Mouse (Mus musculus) embryonic facial prominence, embryonic 11.5 days (tissue): ENCODE measurements around the gene Gtf3c5. TPM values are rescaled to one million over a fixed set of nuclear protein-coding genes. Genes with fewer than 3 reads are reported as not detected.
A peak's percentile ranks its signal among the peaks of the same experiment; 100 is the strongest.

Experiments used
- ATAC-seq: fragments of 200-750 bp; cut with Nextera tagmentation; replicated peaks from 2 replicates; pipeline ENCODE4 v1.8.0; 2017; ENCODE audit warnings: low read depth; ENCODE audit not compliant: insufficient number of reproducible peaks, low FRiP score, low TSS enrichment
- DNase-seq: peaks from one replicate; pipeline ENCODE4 v3.0.0-alpha.2; 2015; ENCODE audit warnings: low spot score
- H3K27ac ChIP-seq: fragments of 300-500 bp; sonication (generic); replicated peaks from 2 replicates; pipeline ENCODE4 v1.5.1; 2014; ENCODE audit warnings: mild to moderate bottlenecking, low read depth, low read length, control low read depth
- H3K27me3 ChIP-seq: fragments of 300-500 bp; sonication (generic); 2 replicates; pipeline ENCODE4 v1.6.1; 2014; ENCODE audit warnings: mild to moderate bottlenecking, low read length, moderate library complexity, mixed read lengths; ENCODE audit not compliant: control insufficient read depth, insufficient read depth
- H3K36me3 ChIP-seq: fragments of 300-500 bp; sonication (generic); replicated peaks from 2 replicates; pipeline ENCODE4 v1.6.1; 2014; ENCODE audit warnings: low read depth, mild to moderate bottlenecking, low read length, moderate library complexity, mixed read lengths; ENCODE audit not compliant: control insufficient read depth, insufficient read depth
- H3K4me1 ChIP-seq: fragments of 300-500 bp; sonication (generic); 2 replicates; pipeline ENCODE4 v1.6.1; 2014; ENCODE audit warnings: low read length, mixed read lengths; ENCODE audit not compliant: control insufficient read depth, insufficient read depth
- H3K4me2 ChIP-seq: fragments of 300-500 bp; sonication (generic); 2 replicates; pipeline ENCODE4 v1.6.1; 2014; ENCODE audit warnings: low read depth, mild to moderate bottlenecking, control low read depth, low read length, moderate library complexity
- H3K4me3 ChIP-seq: fragments of 300-500 bp; sonication (generic); 2 replicates; pipeline ENCODE4 v1.5.1; 2014; ENCODE audit warnings: low read depth, low read length, control low read depth
- H3K9ac ChIP-seq: fragments of 300-500 bp; sonication (generic); replicated peaks from 2 replicates; pipeline ENCODE4 v1.6.1; 2014; ENCODE audit warnings: mild to moderate bottlenecking, control low read depth, low read length
- H3K9me3 ChIP-seq: fragments of 300-500 bp; sonication (generic); replicated peaks from 2 replicates; pipeline ENCODE4 v1.6.1; 2016; ENCODE audit warnings: mild to moderate bottlenecking, low read length, inconsistent platforms, mixed read lengths; ENCODE audit not compliant: control insufficient read depth
- WGBS: fragments of 180-500 bp; shearing (Covaris S2); extraction: QIAGEN DNeasy Blood & Tissue Kit; methylation state at CpG from one replicate; pipeline ENCODE4 v1.1.7; 2014; 5-methylcytosine and 5-hydroxymethylcytosine counted together
- polyA plus RNA-seq: library from polyadenylated mRNA; unstranded; fragments of >200 nt; fragmentation: Nextera tagmentation; extraction: Ambion mirVana; gene quantifications from 2 replicates; pipeline ENCODE4 v1.2.1, GENCODE M21; 2014

The Gtf3c5 gene
- 38.5 and 38.8 TPM in 2 replicates for polyA plus RNA-seq

DNA sequence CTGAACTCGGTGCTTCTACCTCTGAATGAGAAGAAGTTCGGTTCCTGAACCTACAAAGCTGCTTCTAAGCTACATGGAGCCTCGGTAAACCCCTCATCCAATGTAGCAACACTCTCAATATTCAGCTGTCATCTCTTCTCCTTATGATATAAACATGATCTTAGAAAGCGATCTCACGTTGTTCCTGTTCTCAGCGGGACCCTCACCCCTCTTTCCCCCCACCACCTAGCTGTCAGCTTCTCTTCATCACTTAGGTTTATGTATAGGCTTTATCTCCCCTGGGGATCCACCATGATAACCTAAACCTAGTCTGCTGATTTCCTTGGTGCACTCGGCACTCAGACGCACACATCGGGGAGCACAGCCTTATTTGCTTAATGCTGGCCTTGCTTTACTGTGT, at the start of gene Gtf3c5:
Gtf3c5 (minus strand) TSS at position 101 of the 400 bp plus-strand sequence.
- DNase-seq, result no peak
- no peaks in the 10 kb centered on the region for H3K27me3 ChIP-seq
- H3K9me3 ChIP-seq, result no peaks in the 10 kb centered on the region
- no peaks in the 10 kb centered on the region for H3K36me3 ChIP-seq
- peak within 1 kb of the TSS; percentile 72 for H3K9ac ChIP-seq
- H3K27ac ChIP-seq, result peak within 1 kb of the TSS; percentile 54; the same call in 1 of the 2 replicates
- 76% methylated on average over 9 of the region's 9 CpGs for WGBS
- no peak for ATAC-seq
- H3K4me1 ChIP-seq, result no peaks in the 10 kb centered on the region
- H3K4me2 ChIP-seq, result peak within 1 kb of the TSS; percentile 46
- H3K4me3 ChIP-seq, result peak within 1 kb of the TSS; percentile 56

DNA sequence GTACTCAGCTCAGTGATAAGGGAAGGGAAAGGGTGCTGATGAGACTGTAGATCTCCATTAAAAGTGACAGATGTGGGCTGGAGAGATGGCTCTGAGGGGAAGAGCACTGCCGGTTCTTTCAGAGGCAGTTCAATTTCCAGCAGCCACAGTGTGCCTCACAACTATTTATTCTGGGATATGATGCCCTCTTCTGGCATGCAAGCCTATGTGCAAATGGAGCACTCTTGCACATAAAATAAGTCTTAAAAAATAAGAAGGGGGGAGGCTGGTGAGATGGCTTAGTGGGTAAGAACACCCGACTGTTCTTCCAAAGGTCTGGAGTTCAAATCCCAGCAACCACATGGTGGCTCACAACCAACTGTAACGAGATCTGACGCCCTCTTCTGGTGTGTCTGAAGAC, 49.6 kb upstream of the Gtf3c5 start:
- no peaks in the 10 kb centered on the region for H3K36me3 ChIP-seq
- no peak overlapping the region for H3K27ac ChIP-seq
- H3K4me3 ChIP-seq, result no peak overlapping the region
- no peak for ATAC-seq
- H3K9ac ChIP-seq, result no peak overlapping the region
- H3K4me1 ChIP-seq, result peaks cover 3% of the 10 kb centered on the region; the same call in 1 of the 2 replicates
- H3K4me2 ChIP-seq, result no peak overlapping the region
- 56% methylated on average over 4 of the region's 4 CpGs for WGBS
- DNase-seq, result no peak
- H3K27me3 ChIP-seq, result no peaks in the 10 kb centered on the region
- no peaks in the 10 kb centered on the region for H3K9me3 ChIP-seq

DNA sequence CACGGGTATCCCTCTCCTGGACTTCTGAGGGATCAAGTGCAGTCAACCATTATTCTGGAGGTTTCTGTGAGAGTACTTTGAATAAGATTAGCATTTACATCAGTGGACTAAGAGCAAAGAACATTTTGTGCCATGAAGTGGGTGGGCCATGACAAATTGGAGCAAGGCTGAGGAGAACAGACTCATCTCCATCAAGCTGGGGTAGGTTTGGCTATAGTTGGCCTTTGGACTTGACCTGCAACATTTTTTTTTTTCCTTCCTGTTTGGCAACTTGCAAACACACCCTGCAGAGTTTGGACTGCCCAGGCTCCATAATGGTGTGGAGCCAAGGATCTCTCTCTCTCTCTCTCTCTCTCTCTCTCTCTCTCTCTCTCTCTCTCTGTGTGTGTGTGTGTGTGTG, 49.1 kb upstream of the Gtf3c5 start:
- ATAC-seq (no peak), DNase-seq (no peak)
- Histone ChIP-seq H3K9ac (no peak overlapping the region), H3K36me3 (no peaks in the 10 kb centered on the region), H3K27me3 (no peaks in the 10 kb centered on the region), H3K9me3 (no peaks in the 10 kb centered on the region), H3K4me1 (peaks cover 3% of the 10 kb centered on the region; the same call in 1 of the 2 replicates), H3K27ac (no peak overlapping the region), H3K4me2 (no peak overlapping the region), H3K4me3 (no peak overlapping the region)
- WGBS, result 75% methylated on average over 1 of the region's 1 CpGs

DNA sequence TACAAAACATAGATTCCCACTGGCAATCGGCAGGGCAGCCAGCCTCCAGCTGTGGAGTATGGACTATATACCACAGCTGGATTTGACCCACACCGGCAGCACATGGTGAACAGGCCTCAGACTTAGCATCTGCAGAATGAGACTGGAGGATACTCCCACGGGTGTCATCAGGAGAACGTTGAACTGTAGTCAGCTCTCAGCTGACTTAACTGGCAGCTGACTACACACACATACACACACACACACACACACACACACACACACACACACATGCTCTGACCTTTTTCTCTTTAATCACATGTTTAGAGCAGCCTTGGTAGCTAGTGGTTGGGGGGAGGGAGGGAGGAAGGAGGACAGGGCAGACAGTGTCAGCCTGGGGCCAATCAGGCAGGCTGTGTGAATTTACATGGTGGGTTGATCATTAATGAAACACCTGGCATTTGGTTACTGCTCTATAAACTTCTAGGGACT, 46.4 kb upstream of the Gtf3c5 start:
- Histone ChIP-seq H3K27me3 (no peaks in the 10 kb centered on the region), H3K9ac (no peak overlapping the region), H3K9me3 (no peaks in the 10 kb centered on the region), H3K4me1 (no peaks in the 10 kb centered on the region), H3K4me2 (no peak overlapping the region), H3K27ac (no peak overlapping the region), H3K36me3 (no peaks in the 10 kb centered on the region), H3K4me3 (no peak overlapping the region)
- 38% methylated on average over 4 of the region's 4 CpGs for WGBS
- DNase-seq, result no peak
- no peak for ATAC-seq

DNA sequence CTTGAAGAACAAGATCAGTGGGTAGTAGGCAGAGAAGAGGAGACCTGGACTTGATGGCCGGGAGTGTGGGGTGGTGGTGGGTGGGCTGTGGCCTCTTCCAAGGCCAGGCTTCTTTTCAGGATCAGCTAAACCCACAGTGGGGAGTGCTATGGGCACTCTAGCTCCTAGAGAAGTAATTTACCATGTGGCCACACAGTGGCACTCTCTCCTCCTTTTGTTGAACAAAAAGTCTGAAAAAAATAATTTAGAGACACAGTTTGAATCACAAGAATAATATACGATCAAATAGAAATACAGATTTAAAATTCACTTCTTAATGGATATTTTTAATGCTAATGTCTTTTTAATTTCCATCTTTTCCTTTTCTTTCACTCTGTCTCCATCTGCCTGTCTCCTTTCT, 44.5 kb upstream of the Gtf3c5 start:
- WGBS, result 66% methylated on average over 2 of the region's 2 CpGs
- H3K27ac ChIP-seq, result no peak overlapping the region
- no peaks in the 10 kb centered on the region for H3K27me3 ChIP-seq
- no peaks in the 10 kb centered on the region for H3K4me1 ChIP-seq
- H3K36me3 ChIP-seq, result no peaks in the 10 kb centered on the region
- H3K4me2 ChIP-seq, result no peak overlapping the region
- no peak overlapping the region for H3K9ac ChIP-seq
- no peak for DNase-seq
- no peak overlapping the region for H3K4me3 ChIP-seq
- ATAC-seq, result no peak
- no peaks in the 10 kb centered on the region for H3K9me3 ChIP-seq

DNA sequence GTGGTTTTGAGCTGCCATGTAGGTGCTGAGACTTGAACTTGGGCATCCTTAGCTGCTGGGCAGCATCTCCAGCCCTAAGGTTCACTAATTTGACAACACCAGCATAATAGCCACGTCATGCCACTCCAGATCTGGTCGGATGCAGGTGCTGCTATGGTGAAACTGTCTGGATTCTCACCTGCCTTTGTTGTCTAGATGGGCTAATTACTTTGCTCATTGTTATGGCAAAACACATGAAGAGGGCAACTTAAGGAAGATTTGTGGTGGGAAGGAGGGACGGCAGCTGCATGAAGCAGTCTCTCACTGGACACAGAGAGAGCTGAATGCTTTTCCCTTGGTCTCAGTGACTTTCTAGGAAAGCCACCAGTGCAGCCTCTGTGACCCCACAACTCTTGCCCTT, 42.5 kb upstream of the Gtf3c5 start:
- DNase-seq (no peak), ATAC-seq (no peak)
- Histone ChIP-seq H3K27me3 (peaks cover 4% of the 10 kb centered on the region; the same call in 1 of the 2 replicates), H3K4me3 (no peak overlapping the region), H3K4me2 (no peak overlapping the region), H3K9me3 (no peaks in the 10 kb centered on the region), H3K9ac (no peak overlapping the region), H3K27ac (no peak overlapping the region), H3K4me1 (no peaks in the 10 kb centered on the region), H3K36me3 (no peaks in the 10 kb centered on the region)
- 78% methylated on average over 3 of the region's 3 CpGs for whole genome bisulfite sequencing

DNA sequence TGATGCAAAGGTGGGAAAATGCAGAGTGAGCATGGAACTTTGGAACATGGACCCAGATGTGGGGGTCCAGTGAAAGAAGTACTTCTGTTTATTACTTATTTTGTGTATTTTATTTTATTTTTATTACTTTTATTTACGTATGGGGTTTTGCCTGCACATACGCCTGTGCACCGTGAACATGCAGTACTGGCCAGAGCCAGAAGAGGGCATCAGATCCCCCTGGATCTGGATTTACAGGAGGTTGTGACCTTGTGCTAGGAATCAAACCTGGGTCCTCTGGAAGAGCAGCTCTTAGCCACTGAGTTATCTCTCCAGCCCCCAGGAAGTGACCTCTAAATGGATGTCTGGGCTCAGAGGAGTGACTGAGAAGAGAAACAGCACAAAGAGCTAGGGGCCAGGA, 41.3 kb upstream of the Gtf3c5 start:
- no peak for ATAC-seq
- no peak overlapping the region for H3K4me3 ChIP-seq

DNA sequence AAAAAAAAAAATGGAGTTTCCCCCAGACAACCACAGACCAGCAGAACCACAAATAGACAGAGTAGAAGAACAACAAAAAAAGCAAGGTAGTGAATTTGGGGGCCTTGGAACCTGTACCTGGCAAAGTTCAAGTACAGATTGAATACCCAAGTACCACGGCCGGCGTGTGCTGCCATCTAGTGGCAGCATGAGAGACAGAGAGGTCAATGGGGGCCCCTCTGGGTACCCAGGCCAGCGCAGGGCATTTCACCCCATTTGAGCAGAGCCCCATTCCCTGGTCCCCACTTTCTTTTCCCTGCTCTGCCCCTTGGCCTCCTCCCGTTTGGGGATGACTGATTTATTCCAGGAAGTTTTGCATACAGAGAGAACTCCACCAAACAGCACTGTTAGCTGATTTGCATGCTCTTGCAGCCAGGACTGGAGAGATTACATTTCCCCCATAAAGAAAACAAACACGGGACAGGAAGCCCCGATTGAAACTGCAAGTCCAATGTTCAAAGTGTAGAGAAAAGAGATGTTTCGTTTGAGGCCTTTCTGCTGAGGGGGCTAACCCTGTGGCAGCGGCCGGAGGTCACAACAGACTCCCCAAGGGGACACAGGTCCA, 39.1 kb upstream of the Gtf3c5 start:
- no peaks in the 10 kb centered on the region for H3K4me1 ChIP-seq
- no peaks in the 10 kb centered on the region for H3K9me3 ChIP-seq
- no peak overlapping the region for H3K27ac ChIP-seq
- 22% methylated on average over 10 of the region's 10 CpGs for WGBS
- peaks cover 4% of the 10 kb centered on the region; the same call in 1 of the 2 replicates for H3K27me3 ChIP-seq
- no peak overlapping the region for H3K4me2 ChIP-seq
- no peak overlapping the region for H3K4me3 ChIP-seq
- H3K9ac ChIP-seq, result no peak overlapping the region
- no peaks in the 10 kb centered on the region for H3K36me3 ChIP-seq
- ATAC-seq, result no peak
- peak; percentile 67 for DNase-seq

More for the DNA sequence above, 41.3 kb upstream of the Gtf3c5 start:
- Histone ChIP-seq H3K36me3 (no peaks in the 10 kb centered on the region), H3K27ac (no peak overlapping the region), H3K27me3 (peaks cover 4% of the 10 kb centered on the region; the same call in 1 of the 2 replicates), H3K9me3 (no peaks in the 10 kb centered on the region), H3K4me2 (no peak overlapping the region), H3K4me1 (no peaks in the 10 kb centered on the region), H3K9ac (no peak overlapping the region)
- DNase-seq, result no peak
- 92% methylated on average over 3 of the region's 3 CpGs for WGBS
